Mouse (Mus musculus) ovary, postnatal 36 days (tissue): ENCODE data around the gene Acox2.
"Not testable (repeated sequence)": the region's sequence is repeated elsewhere in the genome, so short reads cannot be mapped to it uniquely, and the experiment has no call there.

Experiments used
- DNase-seq: peaks from one replicate; pipeline ENCODE4 v3.0.0; 2022; ENCODE audit warnings: low spot score, mixed read lengths

Acox2 gene

GRCm38 (mm10) chr14:8259166-8259565 is at the start of gene Acox2:
Acox2 (minus strand) TSS chr14:8259353.
- no peak for DNase-seq

DNA sequence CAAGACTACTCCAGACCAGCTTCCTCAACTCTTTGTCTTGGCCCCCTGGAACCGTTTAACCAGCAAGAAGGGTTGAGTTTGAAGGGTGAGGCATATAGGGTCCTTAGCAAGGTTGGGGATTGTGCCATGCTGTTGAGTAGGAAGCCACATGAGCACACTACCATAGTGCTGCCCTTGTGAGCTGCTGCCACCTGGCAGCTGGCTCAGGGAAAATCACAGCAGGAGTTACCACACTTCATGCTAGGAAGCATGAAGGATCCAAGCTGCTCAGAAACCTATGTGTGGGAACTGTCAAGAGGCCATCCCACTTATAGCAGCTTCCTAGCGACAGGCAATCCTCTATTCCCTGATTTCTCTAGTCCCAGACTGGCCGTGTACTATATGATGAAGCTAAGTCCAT is 49.5 kb upstream of the Acox2 start:
- no peak for DNase-seq

DNA sequence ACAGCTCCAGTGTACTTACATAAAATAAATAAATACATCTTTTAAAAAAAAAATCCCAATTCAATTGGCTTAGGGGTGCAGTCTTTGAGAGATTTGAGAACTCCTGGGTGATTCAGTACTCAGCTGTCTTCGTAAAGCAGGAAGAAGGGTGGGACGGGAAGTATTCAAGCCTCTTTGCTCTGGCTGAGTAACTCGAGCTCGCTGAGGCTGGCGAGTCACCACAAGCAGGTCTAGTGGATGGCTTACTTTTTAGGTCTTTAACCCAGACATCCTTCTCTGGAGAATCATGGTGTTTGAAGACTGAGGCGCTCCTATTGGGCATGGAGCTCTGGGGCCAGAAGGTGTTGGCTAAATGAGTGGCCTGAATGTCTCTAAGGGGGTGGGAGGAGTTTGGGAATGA is 47.7 kb upstream of the Acox2 start:
- DNase-seq, result no peak

GRCm38 (mm10) chr14:8305014-8305413 is 45.9 kb upstream of the Acox2 start:
- DNase-seq, result no peak

DNA sequence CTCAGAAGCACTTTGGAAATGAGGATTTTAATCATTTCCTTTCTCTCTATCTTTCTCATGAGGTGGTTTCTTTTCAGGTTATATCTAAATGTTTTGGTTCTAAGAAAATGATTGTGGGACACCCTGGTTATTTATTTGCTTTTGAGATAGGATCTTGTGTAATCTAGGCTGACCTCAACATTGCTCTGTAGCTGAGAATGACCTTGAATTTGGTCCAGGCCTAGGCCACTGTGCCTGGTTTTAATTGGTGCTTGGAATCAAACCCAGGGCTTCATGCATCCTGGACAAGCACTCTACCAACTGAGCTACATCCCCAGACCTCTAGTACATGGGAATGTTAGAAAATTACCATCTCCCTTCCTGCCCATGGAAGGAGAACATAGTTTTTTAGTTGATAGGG is 44.9 kb upstream of the Acox2 start:
- DNase-seq, result no peak

- DNase-seq, result no peak
These were observed 43.5 kb upstream of the Acox2 start for GRCm38 (mm10) chr14:8302687-8303086.

DNA sequence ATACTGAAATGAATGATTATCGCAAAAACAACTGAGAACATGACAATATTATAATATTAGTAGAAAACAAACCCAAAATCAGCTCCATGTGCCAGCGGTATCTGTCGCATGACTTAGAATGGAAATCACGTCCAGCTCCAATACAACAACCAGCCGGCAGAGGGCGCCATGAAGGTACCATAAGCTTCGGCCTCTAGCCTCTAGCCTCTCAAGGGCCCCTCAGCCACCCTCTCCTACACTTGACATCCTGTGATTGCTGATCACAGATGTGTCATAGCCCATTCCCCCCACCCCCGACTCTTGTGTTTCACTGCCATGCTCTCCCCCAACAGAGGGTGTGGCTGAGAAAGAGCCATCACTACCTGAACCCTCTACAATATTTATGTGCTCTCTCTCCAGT is 41.1 kb upstream of the Acox2 start:
- DNase-seq, result peak; percentile 47

- DNase-seq, result peak; percentile 9
These were observed 38.7 kb upstream of the Acox2 start for GRCm38 (mm10) chr14:8297889-8298293.

DNA sequence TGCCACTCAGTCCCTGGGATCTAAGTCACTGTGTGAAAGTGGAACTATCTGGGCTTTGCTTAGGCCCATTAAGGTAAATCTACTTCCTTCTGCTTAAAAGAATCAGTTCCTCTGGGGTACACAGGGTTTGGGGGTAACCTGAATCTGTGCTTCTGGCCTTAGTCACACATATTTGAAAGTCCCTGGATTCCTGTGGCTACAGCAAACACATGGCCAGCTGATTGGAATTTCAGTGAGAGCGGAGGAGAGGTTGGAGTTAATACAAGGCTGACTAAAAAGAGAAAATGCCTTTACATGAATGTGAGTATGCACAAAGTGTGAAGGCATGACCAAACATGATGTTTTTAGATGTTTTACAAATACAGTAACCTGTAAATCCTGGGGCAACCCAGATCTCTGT is 35.1 kb upstream of the Acox2 start:
- DNase-seq, result no peak

DNA sequence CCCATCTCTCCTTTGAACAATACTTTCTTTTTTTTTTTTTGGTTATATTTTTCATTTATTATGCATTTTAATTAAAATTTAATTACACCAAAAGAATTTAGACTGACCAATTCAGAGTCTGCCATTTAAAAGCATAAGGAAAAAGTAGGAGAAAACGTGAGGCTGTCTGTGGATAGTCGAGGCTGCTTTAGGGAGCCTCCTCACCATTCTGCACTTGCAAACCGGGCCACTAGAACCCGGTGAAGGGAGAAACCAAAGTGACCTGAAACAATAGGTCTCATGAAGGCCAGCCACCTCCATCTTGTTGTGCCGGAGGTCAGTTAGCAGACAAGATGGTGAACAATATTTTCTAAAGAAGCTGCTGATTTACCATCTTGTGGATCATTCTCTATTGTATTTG is 27.4 kb upstream of the Acox2 start:
- not testable (repeated sequence) for DNase-seq

- no peak for DNase-seq
These were observed 24.6 kb upstream of the Acox2 start for GRCm38 (mm10) chr14:8283784-8284183.

DNA sequence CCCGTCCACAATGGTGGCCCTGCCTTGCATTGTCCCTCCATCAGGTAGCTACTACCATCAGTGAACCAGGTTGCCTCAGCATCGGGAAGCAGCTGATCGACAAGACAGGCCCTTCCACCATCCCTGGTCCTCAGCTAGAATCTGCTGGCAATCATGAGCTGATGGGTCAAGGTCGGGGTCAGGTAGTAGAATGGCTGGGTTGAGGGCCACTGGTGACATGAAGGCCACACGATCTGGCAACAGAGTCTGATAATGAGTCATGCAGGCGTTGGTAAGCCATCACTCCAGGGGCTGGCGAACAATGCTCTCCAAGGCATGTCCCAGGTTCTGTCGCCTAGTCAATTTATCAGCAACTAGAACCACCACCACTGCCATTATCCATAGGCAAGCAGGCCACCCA is 12.1 kb upstream of the Acox2 start:
- not testable (repeated sequence) for DNase-seq

DNA sequence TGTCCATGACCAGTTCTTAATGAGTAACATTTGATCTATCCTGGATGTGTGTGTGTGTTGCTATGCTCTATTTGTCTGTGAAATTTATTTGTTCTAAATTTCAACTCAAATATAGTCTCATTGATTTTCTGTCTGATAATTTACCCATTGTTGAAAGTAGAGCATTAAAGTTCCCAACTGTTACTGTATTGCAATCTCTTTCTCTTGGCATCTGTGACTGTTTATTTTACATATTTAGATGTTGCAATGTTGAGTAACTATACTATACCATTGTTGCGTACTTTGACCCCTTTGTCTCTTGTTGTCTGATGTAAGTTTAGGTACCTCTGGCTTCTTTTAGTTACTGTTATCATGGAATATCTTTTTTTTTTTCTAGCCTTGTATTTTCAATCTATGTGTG is 5.2 kb upstream of the Acox2 start:
- no peak for DNase-seq

- DNase-seq, result no peak
These were observed 3.1 kb upstream of the Acox2 start for GRCm38 (mm10) chr14:8262242-8262641.

DNA sequence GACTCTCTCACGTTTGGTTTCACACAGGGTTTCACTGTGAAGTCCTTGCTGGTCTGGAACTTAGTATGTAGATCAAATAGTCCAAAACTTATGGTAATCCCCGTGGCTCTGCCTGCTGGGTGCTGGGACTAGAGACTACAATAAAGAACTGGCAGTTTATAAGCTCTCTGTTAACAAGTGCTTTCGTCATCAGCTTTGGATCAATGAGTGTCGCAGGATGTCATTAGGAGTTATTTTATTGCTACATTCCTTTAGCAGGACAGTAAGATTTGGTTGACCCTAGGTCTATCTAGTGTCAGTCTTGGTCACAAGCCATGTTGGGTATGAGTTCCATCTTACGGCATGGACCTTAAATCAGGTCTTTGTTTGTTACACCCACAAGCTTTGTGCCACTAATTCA is 1.1 kb upstream of the Acox2 start:
- DNase-seq, result no peak

DNA sequence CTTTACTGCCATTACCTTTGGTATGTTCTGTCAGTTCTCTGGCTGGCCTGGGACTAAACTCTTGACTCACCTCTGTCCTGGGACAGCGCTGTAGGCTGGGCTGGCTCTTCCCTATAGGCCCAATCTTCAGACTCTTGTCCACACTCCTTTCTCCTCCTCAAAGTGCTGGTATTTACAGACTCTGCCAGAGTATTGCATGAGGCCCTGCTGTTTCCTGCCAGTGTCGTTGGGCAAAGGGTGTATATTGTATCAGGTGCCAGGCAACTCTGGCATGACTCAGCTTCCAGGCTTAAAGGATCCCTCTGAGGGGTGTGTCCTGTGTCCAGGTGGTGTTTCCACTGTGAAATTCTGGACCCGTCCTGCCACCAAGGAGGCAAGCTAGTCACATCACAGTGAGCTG is 401 bp downstream of the Acox2 start:
- no peak for DNase-seq

DNA sequence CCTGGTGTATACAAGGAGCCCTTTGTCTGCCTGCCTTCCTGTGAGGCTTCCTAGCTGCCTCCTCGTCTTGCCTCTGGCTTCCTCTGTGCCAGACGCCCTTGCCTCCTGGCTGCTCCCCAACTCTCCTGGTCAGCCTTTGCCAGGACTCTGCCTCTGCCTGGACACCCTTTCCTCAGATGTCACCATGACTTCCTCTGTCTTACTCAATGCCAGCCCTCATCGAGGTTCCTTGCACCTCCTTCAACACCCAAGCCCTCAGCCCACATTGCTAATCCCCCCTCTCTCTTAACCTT is 872 bp downstream of the Acox2 start:
- DNase-seq, result no peak

GRCm38 (mm10) chr14:8257521-8258334 is 1.4 kb downstream of the Acox2 start:
- DNase-seq, result no peak

GRCm38 (mm10) chr14:8256881-8257280 is 2.3 kb downstream of the Acox2 start:
- no peak for DNase-seq

DNA sequence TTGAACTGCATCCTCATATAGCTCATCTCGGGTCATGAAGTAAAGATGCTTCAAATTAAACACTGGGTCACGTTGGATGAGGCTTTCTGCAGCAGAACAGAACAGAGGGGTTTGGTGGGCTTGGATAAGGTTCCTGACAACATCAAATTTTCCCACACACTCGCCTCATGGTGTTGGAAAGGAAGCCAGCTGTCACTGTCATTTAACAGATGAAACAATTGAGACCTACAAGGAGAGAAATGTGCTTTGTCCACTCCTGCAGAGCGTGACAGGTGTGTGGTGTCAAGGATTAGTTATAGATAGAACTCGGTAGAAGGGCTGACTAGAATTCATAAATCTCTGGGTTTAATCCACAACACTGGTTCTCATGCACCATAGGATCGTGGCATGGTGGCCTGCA is 3.1 kb downstream of the Acox2 start:
- no peak for DNase-seq

DNA sequence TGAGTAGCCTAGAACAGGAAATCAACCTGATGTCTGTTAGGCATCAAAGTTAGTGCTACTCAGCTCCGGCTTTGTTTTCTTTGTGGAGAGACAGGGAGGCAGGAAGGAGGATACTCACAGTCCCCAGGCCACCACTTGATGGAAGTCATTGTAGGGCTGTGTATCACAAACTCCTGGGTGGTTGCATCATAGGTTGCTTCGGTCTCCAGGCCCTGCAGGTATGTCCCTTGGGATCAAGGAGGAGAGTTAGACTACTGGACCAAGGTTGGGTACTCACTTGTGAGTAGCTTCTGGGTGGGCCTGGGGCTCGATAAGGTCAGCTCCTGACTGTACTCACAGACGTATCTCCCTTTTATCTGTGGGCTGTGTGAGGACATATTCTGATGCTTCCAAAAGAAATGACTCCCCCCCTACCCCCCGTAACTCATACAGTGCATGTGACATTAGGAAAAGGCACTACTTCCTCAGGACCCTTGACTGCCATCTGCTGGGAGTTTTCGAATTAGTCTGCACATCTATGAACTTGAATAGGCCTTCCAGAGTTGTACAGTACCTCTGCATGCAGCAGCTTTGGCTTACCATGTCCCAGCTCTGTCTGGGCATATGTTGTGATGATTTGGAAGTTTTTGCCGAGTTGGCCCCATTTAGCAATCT is 4.0 kb downstream of the Acox2 start:
- no peak for DNase-seq

GRCm38 (mm10) chr14:8251330-8251885 is 7.7 kb downstream of the Acox2 start:
- DNase-seq, result no peak

DNA sequence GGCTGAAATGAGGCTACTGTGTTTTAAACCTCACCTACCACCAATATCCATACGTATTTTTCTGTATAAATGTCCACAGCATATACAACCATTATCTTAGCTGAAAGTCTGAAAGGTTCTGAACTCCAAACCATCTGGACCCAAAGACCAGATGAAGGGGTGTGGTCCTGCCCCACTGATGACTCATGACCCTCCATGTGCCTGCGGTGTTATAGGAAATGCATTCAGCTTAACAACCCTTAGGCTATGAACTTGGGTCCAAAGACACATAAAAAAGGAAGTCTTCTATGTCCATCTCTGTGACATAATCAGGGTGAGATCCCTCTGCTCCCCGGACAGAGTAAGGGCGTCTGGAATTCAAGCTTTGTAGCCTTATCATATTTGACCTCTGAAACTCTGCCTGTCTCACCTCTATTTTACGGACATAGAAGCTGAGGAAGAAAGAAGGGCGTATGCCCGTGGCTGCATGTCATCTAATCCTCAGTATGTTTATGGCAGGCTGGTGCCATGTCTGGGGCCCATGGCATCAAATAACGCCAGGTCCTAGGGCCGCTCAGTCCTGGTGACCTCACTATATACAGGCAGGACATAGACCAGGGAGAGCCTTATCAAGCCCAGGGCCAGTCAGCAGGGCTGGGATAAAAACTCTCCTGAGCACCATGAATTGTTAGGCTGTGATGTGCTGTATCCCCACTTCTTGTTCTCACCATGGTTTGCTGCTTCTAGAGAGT is 8.8 kb downstream of the Acox2 start:
- DNase-seq, result no peak
